Mouse (Mus musculus) cerebellum, postnatal 10 days (tissue): ENCODE data around the gene Ptprh.
A peak's percentile ranks its signal among the peaks of the same experiment; 100 is the strongest.

Source experiments
- DNase-seq, 2 experiments: peaks; one replicate each; pipeline ENCODE4 v3.0.0; 2021; ENCODE audit warnings: mixed read lengths in 2 of 2

The Ptprh gene

GRCm38 (mm10) chr7:4522292-4522691, 81.5 kb downstream of the Ptprh start:
- no peak for DNase-seq

- DNase-seq = peak in 1 of 2 experiments; percentile 14
Measured at GRCm38 (mm10) chr7:4521231-4522003, 82.4 kb downstream of the Ptprh start.

GRCm38 (mm10) chr7:4518487-4518886, 85.4 kb downstream of the Ptprh start:
- no peak for DNase-seq

GRCm38 (mm10) chr7:4516332-4517050, 87.3 kb downstream of the Ptprh start, which contains the start of gene Tnnt1:
Gene Tnnt1, minus strand, starts transcription at chr7:4516382.
- DNase-seq = no peak

GRCm38 (mm10) chr7:4515853-4516252, 88.0 kb downstream of the Ptprh start:
- DNase-seq = no peak

- no peak for DNase-seq
Measured at GRCm38 (mm10) chr7:4513829-4514712, 89.8 kb downstream of the Ptprh start.

GRCm38 (mm10) chr7:4513236-4513635, 90.6 kb downstream of the Ptprh start:
- peak; percentile 47 to 55 for DNase-seq

GRCm38 (mm10) chr7:4511489-4512224, 92.2 kb downstream of the Ptprh start:
- no peak for DNase-seq

GRCm38 (mm10) chr7:4509863-4510608, 93.8 kb downstream of the Ptprh start:
- DNase-seq = peak; percentile 79 to 82

- DNase-seq = no peak
Measured at GRCm38 (mm10) chr7:4508739-4509116, 95.1 kb downstream of the Ptprh start.

- DNase-seq = no peak
Measured at GRCm38 (mm10) chr7:4508062-4508738, 95.6 kb downstream of the Ptprh start.

GRCm38 (mm10) chr7:4507220-4507619, 96.6 kb downstream of the Ptprh start:
- no peak for DNase-seq

GRCm38 (mm10) chr7:4504646-4505435, 99.0 kb downstream of the Ptprh start:
- no peak for DNase-seq

GRCm38 (mm10) chr7:4503858-4504257, 100.0 kb downstream of the Ptprh start:
- DNase-seq = no peak

- DNase-seq = no peak
Measured at GRCm38 (mm10) chr7:4503100-4503499, 100.7 kb downstream of the Ptprh start.

- peak; percentile 54 to 58 for DNase-seq
Measured at GRCm38 (mm10) chr7:4502421-4503090, 101.3 kb downstream of the Ptprh start.

- DNase-seq = peak; percentile 98 to 99
Measured at GRCm38 (mm10) chr7:4501558-4502397, 102.1 kb downstream of the Ptprh start, which contains the start of gene Ppp1r12c. Gene Ppp1r12c, minus strand, starts transcription at chr7:4501680.

- DNase-seq = peak; percentile 79 to 82
Measured at GRCm38 (mm10) chr7:4500892-4501471, 102.9 kb downstream of the Ptprh start.
